8 mouse cellular contexts compared by ENCODE assay signal in the genomic region with DNA sequence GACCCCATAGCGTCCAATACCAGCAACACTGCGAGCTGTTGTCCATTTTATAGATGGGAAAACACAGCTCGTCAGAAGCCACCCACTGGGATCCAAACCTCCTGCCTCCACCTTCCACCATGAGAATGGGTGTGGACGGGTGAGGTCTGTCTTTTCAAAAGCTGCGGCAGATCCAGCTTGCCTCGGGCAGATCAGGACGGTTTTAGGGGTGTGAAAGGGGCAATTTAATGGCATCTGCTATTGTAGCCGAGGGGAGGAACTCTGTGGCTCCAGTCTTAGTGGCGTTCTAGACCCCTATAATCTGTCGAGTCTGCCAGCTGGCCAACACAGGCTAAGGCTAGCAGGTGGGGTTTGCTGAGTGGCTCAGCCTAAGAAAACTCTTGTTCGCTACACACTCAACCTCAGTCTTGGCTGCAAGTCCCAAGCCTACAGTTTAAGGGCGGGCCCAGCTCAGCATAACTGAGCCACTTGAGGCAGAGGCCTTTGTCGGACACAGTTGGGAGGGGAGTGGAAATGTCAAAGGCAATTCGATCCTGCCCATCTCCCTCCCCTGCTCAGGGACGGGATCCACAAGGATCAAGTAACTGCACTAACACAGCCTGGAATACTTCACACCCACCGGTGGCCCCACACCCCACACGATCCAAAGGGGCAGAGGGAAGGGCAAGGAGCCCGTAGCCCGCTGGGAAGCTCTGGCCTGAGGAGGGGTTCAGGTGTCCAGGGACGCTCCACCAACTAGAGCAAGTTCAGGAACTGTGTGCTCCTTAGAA. TPM values are rescaled to one million over a fixed set of nuclear protein-coding genes. Genes with fewer than 3 reads are reported as not detected.
DNase-seq lines count a peak whose midpoint lies in the region; ATAC-seq and TF ChIP-seq lines count a peak whose summit lies in the region.

No protein-coding gene starts in this region.

- H3K4me2 ChIP-seq in kidney, postnatal 0 days (ENCODE audit: low read length) = peak overlapping the region; percentile 61
- peak overlapping the region; percentile 63 for H3K4me2 ChIP-seq in hindbrain, embryonic 12.5 days (replicated peaks)
- H3K4me2 ChIP-seq in stomach, postnatal 0 days (replicated peaks; ENCODE audit: low read depth) = peak overlapping the region; percentile 89

- peak; percentile 80 for DNase-seq in kidney, postnatal 0 days (ENCODE audit: low spot score)
- DNase-seq in kidney, postnatal 36 days = no peak
- no peak for DNase-seq in embryonic facial prominence, embryonic 10.5 days (ENCODE audit: low spot score)
- peak; percentile 64 for DNase-seq in lung, postnatal 10 days
- peak; percentile 45 for DNase-seq in stomach, postnatal 0 days (ENCODE audit: low spot score)
- no peak for DNase-seq in left cerebral cortex, postnatal 36 days (ENCODE audit: low spot score in 2 of 2)
- no peak for DNase-seq in kidney, postnatal 14 days

- no peaks in the 10 kb centered on the region for H3K9me3 ChIP-seq in kidney, postnatal 0 days (replicated peaks; ENCODE audit: low read length)
- peaks cover 3% of the 10 kb centered on the region; the same call in 1 of the 2 replicates for H3K9me3 ChIP-seq in embryonic facial prominence, embryonic 10.5 days
- no peaks in the 10 kb centered on the region for H3K9me3 ChIP-seq in hindbrain, embryonic 12.5 days (replicated peaks)
- no peaks in the 10 kb centered on the region for H3K9me3 ChIP-seq in stomach, postnatal 0 days (ENCODE audit: control insufficient read depth, low read length)

- peak overlapping the region; percentile 46; the same call in 1 of the 2 replicates for H3K9ac ChIP-seq in kidney, postnatal 0 days (ENCODE audit: low read depth, low read length)
- H3K9ac ChIP-seq in hindbrain, embryonic 12.5 days = peak overlapping the region; percentile 54; the same call in 1 of the 2 replicates
- peak overlapping the region; percentile 65 for H3K9ac ChIP-seq in stomach, postnatal 0 days (ENCODE audit: low read length)

- 8% methylated on average over 20 of the region's 20 CpGs for WGBS in kidney, postnatal 0 days
- WGBS in embryonic facial prominence, embryonic 10.5 days = 8% methylated on average over 20 of the region's 20 CpGs
- WGBS in hindbrain, embryonic 12.5 days = 9% methylated on average over 20 of the region's 20 CpGs
- 18% methylated on average over 20 of the region's 20 CpGs for WGBS in stomach, postnatal 0 days

- TF ChIP-seq CTCF in kidney, postnatal 0 days (IDR thresholded peaks at IDR 0.05; ENCODE audit: low read depth) = no peak
- TF ChIP-seq CTCF in stomach, postnatal 0 days (IDR thresholded peaks at IDR 0.05; ENCODE audit: low read depth) = no peak

- peak; percentile 44 for ATAC-seq in kidney, postnatal 0 days (replicated peaks; ENCODE audit: low FRiP score, low read depth)
- ATAC-seq in hindbrain, embryonic 12.5 days (ENCODE audit: low FRiP score) = peak; percentile 36
- ATAC-seq in stomach, postnatal 0 days (ENCODE audit: low FRiP score, low TSS enrichment) = peak; percentile 43

- peak overlapping the region; percentile 33 for H3K4me3 ChIP-seq in kidney, postnatal 0 days (replicated peaks; ENCODE audit: low read depth, low read length)
- H3K4me3 ChIP-seq in embryonic facial prominence, embryonic 10.5 days = peak overlapping the region; percentile 59
- H3K4me3 ChIP-seq in hindbrain, embryonic 12.5 days = peak overlapping the region; percentile 35
- H3K4me3 ChIP-seq in stomach, postnatal 0 days (ENCODE audit: low read depth, low read length) = peak overlapping the region; percentile 52

- H3K27ac ChIP-seq in kidney, postnatal 0 days = no peak overlapping the region
- peak overlapping the region; percentile 57 for H3K27ac ChIP-seq in embryonic facial prominence, embryonic 10.5 days (replicated peaks)
- peak overlapping the region; percentile 40; the same call in 1 of the 2 replicates for H3K27ac ChIP-seq in hindbrain, embryonic 12.5 days
- peak overlapping the region; percentile 67 for H3K27ac ChIP-seq in stomach, postnatal 0 days (replicated peaks)

- H3K4me1 ChIP-seq in kidney, postnatal 0 days (replicated peaks; ENCODE audit: insufficient read depth, low read length) = peaks cover 22% of the 10 kb centered on the region
- H3K4me1 ChIP-seq in embryonic facial prominence, embryonic 10.5 days = peaks cover 57% of the 10 kb centered on the region
- H3K4me1 ChIP-seq in hindbrain, embryonic 12.5 days = peaks cover 48% of the 10 kb centered on the region
- H3K4me1 ChIP-seq in stomach, postnatal 0 days (replicated peaks; ENCODE audit: control insufficient read depth, insufficient read depth) = peaks cover 10% of the 10 kb centered on the region; the same call in 1 of the 2 replicates

- no peaks in the 10 kb centered on the region for H3K36me3 ChIP-seq in kidney, postnatal 0 days (ENCODE audit: insufficient read depth, low read length)
- H3K36me3 ChIP-seq in embryonic facial prominence, embryonic 10.5 days (replicated peaks) = no peaks in the 10 kb centered on the region
- no peaks in the 10 kb centered on the region for H3K36me3 ChIP-seq in hindbrain, embryonic 12.5 days
- H3K36me3 ChIP-seq in stomach, postnatal 0 days (ENCODE audit: control insufficient read depth, insufficient read depth, low read length) = peaks cover 3% of the 10 kb centered on the region

- intact Hi-C loops in left cerebral cortex, postnatal 36 days (cut with DNase I) = loop anchor here (1.0 kb wide), 1 partner anchor 22 kb away; no protein-coding TSS in a partner anchor

- TF ChIP-seq EP300 in stomach, postnatal 0 days (optimal IDR thresholded peaks at IDR 0.05) = no peak

- H3K27me3 ChIP-seq in kidney, postnatal 0 days (ENCODE audit: insufficient read depth, low read length) = peaks cover 23% of the 10 kb centered on the region
- H3K27me3 ChIP-seq in embryonic facial prominence, embryonic 10.5 days (replicated peaks; ENCODE audit: low read depth, poor library complexity, severe bottlenecking) = peaks cover 78% of the 10 kb centered on the region
- peaks cover 53% of the 10 kb centered on the region for H3K27me3 ChIP-seq in hindbrain, embryonic 12.5 days
- peaks cover 7% of the 10 kb centered on the region for H3K27me3 ChIP-seq in stomach, postnatal 0 days (ENCODE audit: control insufficient read depth, insufficient read depth, low read length)

RNA-seq across cellular contexts. Expression of gene AI464131, which starts 0.5 kb away (rescaled TPM):
- polyA plus RNA-seq in kidney, postnatal 0 days (2015; fragmentation: Nextera tagmentation; extraction: Ambion mirVana) = 5.3 and 6.1 TPM in 2 replicates
- polyA plus RNA-seq in embryonic facial prominence, embryonic 10.5 days (2016; fragmentation: Nextera tagmentation; extraction: Ambion mirVana) = 5.7 and 8.9 TPM in 2 replicates
- polyA plus RNA-seq in hindbrain, embryonic 12.5 days (2016; fragmentation: Nextera tagmentation; extraction: Ambion mirVana) = 10.1 and 11.9 TPM in 2 replicates
- 3.9 and 4.5 TPM in 2 replicates for polyA plus RNA-seq in stomach, postnatal 0 days (2015; fragmentation: Nextera tagmentation; extraction: Ambion mirVana)
- 10 to 100 TPM; 31.8 to 32.1 TPM for total RNA-seq in left cerebral cortex, postnatal 36 days (2021)

RNA-seq across cellular contexts. Expression of gene 1110017D15Rik, which starts 14.8 kb away (rescaled TPM):
- polyA plus RNA-seq in kidney, postnatal 0 days (2015; fragmentation: Nextera tagmentation; extraction: Ambion mirVana) = 0.43 and 0.68 TPM in 2 replicates
- 5.3 and 6.1 TPM in 2 replicates for polyA plus RNA-seq in embryonic facial prominence, embryonic 10.5 days (2016; fragmentation: Nextera tagmentation; extraction: Ambion mirVana)
- 11.3 and 12.9 TPM in 2 replicates for polyA plus RNA-seq in hindbrain, embryonic 12.5 days (2016; fragmentation: Nextera tagmentation; extraction: Ambion mirVana)
- 0.51 and 0.53 TPM in 2 replicates for polyA plus RNA-seq in stomach, postnatal 0 days (2015; fragmentation: Nextera tagmentation; extraction: Ambion mirVana)
- total RNA-seq in left cerebral cortex, postnatal 36 days (2021) = 1 to 10 TPM; 3.4 to 5.9 TPM

RNA-seq across cellular contexts. Expression of gene Nudt2, which starts 37.4 kb away (rescaled TPM):
- 57.2 and 61.7 TPM in 2 replicates for polyA plus RNA-seq in kidney, postnatal 0 days (2015; fragmentation: Nextera tagmentation; extraction: Ambion mirVana)
- polyA plus RNA-seq in embryonic facial prominence, embryonic 10.5 days (2016; fragmentation: Nextera tagmentation; extraction: Ambion mirVana) = 55.4 and 61.4 TPM in 2 replicates
- 56.9 and 59.5 TPM in 2 replicates for polyA plus RNA-seq in hindbrain, embryonic 12.5 days (2016; fragmentation: Nextera tagmentation; extraction: Ambion mirVana)
- 38.6 and 38.8 TPM in 2 replicates for polyA plus RNA-seq in stomach, postnatal 0 days (2015; fragmentation: Nextera tagmentation; extraction: Ambion mirVana)
- total RNA-seq in left cerebral cortex, postnatal 36 days (2021) = 10 to 100 TPM; 27.1 to 30.1 TPM

RNA-seq across cellular contexts. Expression of gene Kif24, which starts 37.7 kb away (rescaled TPM):
- 2.0 and 2.4 TPM in 2 replicates for polyA plus RNA-seq in kidney, postnatal 0 days (2015; fragmentation: Nextera tagmentation; extraction: Ambion mirVana)
- 13.7 and 15.1 TPM in 2 replicates for polyA plus RNA-seq in embryonic facial prominence, embryonic 10.5 days (2016; fragmentation: Nextera tagmentation; extraction: Ambion mirVana)
- 9.5 and 9.6 TPM in 2 replicates for polyA plus RNA-seq in hindbrain, embryonic 12.5 days (2016; fragmentation: Nextera tagmentation; extraction: Ambion mirVana)
- 1.4 and 1.5 TPM in 2 replicates for polyA plus RNA-seq in stomach, postnatal 0 days (2015; fragmentation: Nextera tagmentation; extraction: Ambion mirVana)
- total RNA-seq in left cerebral cortex, postnatal 36 days (2021) = 1 to 10 TPM; 1.2 to 1.8 TPM

Comparison
In these comparisons a context has a peak if more than half of its experiments do, and no peak if none do; other contexts are left out.
1. DNase-seq: peak in kidney, postnatal 0 days (single experiment), lung, postnatal 10 days (single experiment) and stomach, postnatal 0 days (single experiment); none in kidney, postnatal 36 days (0 of 2), embryonic facial prominence, embryonic 10.5 days (single experiment), left cerebral cortex, postnatal 36 days (0 of 2) and kidney, postnatal 14 days (single experiment).
2. Peak in every context shown above with its lines, with median percentiles within 50 percentile points of each other: ATAC-seq, H3K4me2 ChIP-seq, H3K4me3 ChIP-seq and H3K9ac ChIP-seq.